Mouse (Mus musculus): Measurements from ENCODE around the gene Rap1gap.

- TF ChIP-seq MAX (IDR thresholded peaks at IDR 0.05) (no peak), CTCF (IDR thresholded peaks at IDR 0.05; ENCODE audit: control insufficient read depth, insufficient read depth, insufficient read length) (no peak), USF1 (IDR thresholded peaks at IDR 0.05; ENCODE audit: low read depth) (no peak), CEBPB (IDR thresholded peaks at IDR 0.05; ENCODE audit: low read depth) (no peak)
These were observed 27.8 kb downstream of the Rap1gap start for GRCm38 (mm10) chr4:137692107-137692902.

Measured in C2C12 (cell line).